Mouse (Mus musculus): ENCODE results near the gene 4933415A04Rik. TPM values are rescaled to one million over a fixed set of nuclear protein-coding genes. Genes with fewer than 3 reads are reported as not detected.

Gene 4933415A04Rik
- polyA plus RNA-seq, 1 experiment from 2014 or later = 10.1 TPM

GRCm38 (mm10) chr11:43552675-43553074, 34.2 kb upstream of the 4933415A04Rik start:
- H3K27me3 ChIP-seq (replicated peaks) = no peaks in the 10 kb centered on the region
- H3K4me2 ChIP-seq (replicated peaks) = no peak overlapping the region
- whole genome bisulfite sequencing = 85% methylated on average over 6 of the region's 6 CpGs
- H3K27ac ChIP-seq = no peak overlapping the region
- H3K4me3 ChIP-seq = no peak overlapping the region
- H3K9me3 ChIP-seq = no peaks in the 10 kb centered on the region
- peaks cover 12% of the 10 kb centered on the region for H3K4me1 ChIP-seq
- H3K9ac ChIP-seq = no peak overlapping the region
- ATAC-seq (ENCODE audit: low FRiP score, low read depth) = no peak
- peaks cover 11% of the 10 kb centered on the region for H3K36me3 ChIP-seq

- peaks cover 8% of the 10 kb centered on the region for H3K4me1 ChIP-seq
- WGBS = 87% methylated on average over 11 of the region's 11 CpGs
- peaks cover 30% of the 10 kb centered on the region for H3K36me3 ChIP-seq
Observed at GRCm38 (mm10) chr11:43556538-43556937, 30.3 kb upstream of the 4933415A04Rik start.

GRCm38 (mm10) chr11:43559515-43560292, 27.1 kb upstream of the 4933415A04Rik start:
- Histone ChIP-seq H3K9me3 (no peaks in the 10 kb centered on the region), H3K4me2 (replicated peaks) (no peak overlapping the region), H3K9ac (no peak overlapping the region), H3K36me3 (peaks cover 38% of the 10 kb centered on the region), H3K4me1 (peaks cover 8% of the 10 kb centered on the region), H3K27me3 (replicated peaks) (no peaks in the 10 kb centered on the region), H3K4me3 (no peak overlapping the region), H3K27ac (no peak overlapping the region)
- 19% methylated on average over 5 of the region's 6 CpGs for WGBS
- peak; percentile 67 for ATAC-seq (ENCODE audit: low FRiP score, low read depth)

More at GRCm38 (mm10) chr11:43556538-43556937, 30.3 kb upstream of the 4933415A04Rik start:
- Histone ChIP-seq H3K27me3 (replicated peaks) (no peaks in the 10 kb centered on the region), H3K9me3 (no peaks in the 10 kb centered on the region), H3K4me2 (replicated peaks) (no peak overlapping the region), H3K9ac (no peak overlapping the region), H3K27ac (no peak overlapping the region), H3K4me3 (no peak overlapping the region)
- ATAC-seq (ENCODE audit: low FRiP score, low read depth) = no peak

GRCm38 (mm10) chr11:43563654-43564244, 23.1 kb upstream of the 4933415A04Rik start:
- no peaks in the 10 kb centered on the region for H3K27me3 ChIP-seq (replicated peaks)
- no peaks in the 10 kb centered on the region for H3K9me3 ChIP-seq
- H3K4me1 ChIP-seq = peaks cover 19% of the 10 kb centered on the region
- ATAC-seq (ENCODE audit: low FRiP score, low read depth) = no peak
- no peak overlapping the region for H3K9ac ChIP-seq
- no peak overlapping the region for H3K4me3 ChIP-seq
- WGBS = 75% methylated on average over 10 of the region's 10 CpGs
- H3K36me3 ChIP-seq = peaks cover 16% of the 10 kb centered on the region; the same call in 1 of the 2 replicates
- no peak overlapping the region for H3K27ac ChIP-seq
- H3K4me2 ChIP-seq (replicated peaks) = no peak overlapping the region

GRCm38 (mm10) chr11:43565414-43565813, 21.4 kb upstream of the 4933415A04Rik start:
- 26% methylated on average over 2 of the region's 2 CpGs for WGBS
- Histone ChIP-seq H3K36me3 (peaks cover 13% of the 10 kb centered on the region; the same call in 1 of the 2 replicates), H3K9me3 (no peaks in the 10 kb centered on the region), H3K4me2 (replicated peaks) (no peak overlapping the region), H3K27ac (no peak overlapping the region), H3K4me1 (peaks cover 11% of the 10 kb centered on the region; the same call in 1 of the 2 replicates), H3K9ac (no peak overlapping the region), H3K4me3 (no peak overlapping the region), H3K27me3 (replicated peaks) (no peaks in the 10 kb centered on the region)
- no peak for ATAC-seq (ENCODE audit: low FRiP score, low read depth)

GRCm38 (mm10) chr11:43565852-43566251, 21.0 kb upstream of the 4933415A04Rik start:
- Histone ChIP-seq H3K27ac (no peak overlapping the region), H3K36me3 (peaks cover 13% of the 10 kb centered on the region; the same call in 1 of the 2 replicates), H3K4me2 (replicated peaks) (no peak overlapping the region), H3K9me3 (no peaks in the 10 kb centered on the region), H3K9ac (0 out of 2 replicates have a peak overlapping the region, but pooled peaks have one; percentile 9), H3K4me3 (no peak overlapping the region), H3K4me1 (peaks cover 11% of the 10 kb centered on the region; the same call in 1 of the 2 replicates), H3K27me3 (replicated peaks) (no peaks in the 10 kb centered on the region)
- no peak for ATAC-seq (ENCODE audit: low FRiP score, low read depth)
- 11% methylated on average over 8 of the region's 8 CpGs for WGBS

GRCm38 (mm10) chr11:43566696-43567095, 20.1 kb upstream of the 4933415A04Rik start:
- Histone ChIP-seq H3K27me3 (replicated peaks) (no peaks in the 10 kb centered on the region), H3K4me2 (replicated peaks) (no peak overlapping the region), H3K9me3 (no peaks in the 10 kb centered on the region), H3K4me1 (peaks cover 11% of the 10 kb centered on the region; the same call in 1 of the 2 replicates), H3K27ac (no peak overlapping the region), H3K4me3 (no peak overlapping the region), H3K9ac (no peak overlapping the region), H3K36me3 (peaks cover 13% of the 10 kb centered on the region; the same call in 1 of the 2 replicates)
- ATAC-seq (ENCODE audit: low FRiP score, low read depth) = no peak
- 85% methylated on average over 5 of the region's 5 CpGs for WGBS

- Histone ChIP-seq H3K4me3 (no peak overlapping the region), H3K9ac (no peak overlapping the region), H3K9me3 (no peaks in the 10 kb centered on the region), H3K4me2 (replicated peaks) (no peak overlapping the region), H3K27ac (no peak overlapping the region), H3K27me3 (replicated peaks) (no peaks in the 10 kb centered on the region), H3K36me3 (peaks cover 7% of the 10 kb centered on the region; the same call in 1 of the 2 replicates), H3K4me1 (peaks cover 11% of the 10 kb centered on the region; the same call in 1 of the 2 replicates)
- ATAC-seq (ENCODE audit: low FRiP score, low read depth) = no peak
- 75% methylated on average over 5 of the region's 5 CpGs for WGBS
Observed at GRCm38 (mm10) chr11:43568263-43568662, 18.6 kb upstream of the 4933415A04Rik start.

- peaks cover 11% of the 10 kb centered on the region; the same call in 1 of the 2 replicates for H3K4me1 ChIP-seq
- H3K27ac ChIP-seq = no peak overlapping the region
- H3K4me2 ChIP-seq (replicated peaks) = no peak overlapping the region
- no peaks in the 10 kb centered on the region for H3K27me3 ChIP-seq (replicated peaks)
- peaks cover 7% of the 10 kb centered on the region; the same call in 1 of the 2 replicates for H3K36me3 ChIP-seq
- no peaks in the 10 kb centered on the region for H3K9me3 ChIP-seq
- no peak overlapping the region for H3K4me3 ChIP-seq
- 90% methylated on average over 5 of the region's 5 CpGs for WGBS
- no peak for ATAC-seq (ENCODE audit: low FRiP score, low read depth)
- H3K9ac ChIP-seq = no peak overlapping the region
Observed at GRCm38 (mm10) chr11:43569188-43569587, 17.7 kb upstream of the 4933415A04Rik start.

GRCm38 (mm10) chr11:43569595-43569994, 17.2 kb upstream of the 4933415A04Rik start:
- 89% methylated on average over 11 of the region's 11 CpGs for WGBS
- no peak overlapping the region for H3K27ac ChIP-seq
- no peaks in the 10 kb centered on the region for H3K27me3 ChIP-seq (replicated peaks)
- H3K4me1 ChIP-seq = peaks cover 11% of the 10 kb centered on the region; the same call in 1 of the 2 replicates
- no peak for ATAC-seq (ENCODE audit: low FRiP score, low read depth)
- H3K9ac ChIP-seq = no peak overlapping the region
- no peaks in the 10 kb centered on the region for H3K9me3 ChIP-seq
- H3K4me2 ChIP-seq (replicated peaks) = no peak overlapping the region
- peaks cover 7% of the 10 kb centered on the region; the same call in 1 of the 2 replicates for H3K36me3 ChIP-seq
- H3K4me3 ChIP-seq = no peak overlapping the region

- Histone ChIP-seq H3K4me2 (replicated peaks) (peak overlapping the region; percentile 30; the same call in 1 of the 2 replicates), H3K27me3 (replicated peaks) (no peaks in the 10 kb centered on the region), H3K9ac (0 out of 2 replicates have a peak overlapping the region, but pooled peaks have one; percentile 40), H3K4me3 (no peak overlapping the region), H3K9me3 (no peaks in the 10 kb centered on the region), H3K4me1 (peaks cover 14% of the 10 kb centered on the region), H3K36me3 (peaks cover 13% of the 10 kb centered on the region), H3K27ac (peak overlapping the region; percentile 74; the same call in 1 of the 2 replicates)
- ATAC-seq (ENCODE audit: low FRiP score, low read depth) = no peak; the same call in 1 of the 2 replicates
- WGBS = 20% methylated on average over 3 of the region's 3 CpGs
Observed at GRCm38 (mm10) chr11:43575061-43575375, 11.8 kb upstream of the 4933415A04Rik start.

Measured in neural tube, embryonic 12.5 days (tissue).